Mouse (Mus musculus): Measurements from ENCODE around the gene Txk. TPM values are rescaled to one million over a fixed set of nuclear protein-coding genes. Genes with fewer than 3 reads are reported as not detected.

Txk gene
- polyA plus RNA-seq, 2 experiments from 2014 or later: 69.9 to 78.6 TPM

DNA sequence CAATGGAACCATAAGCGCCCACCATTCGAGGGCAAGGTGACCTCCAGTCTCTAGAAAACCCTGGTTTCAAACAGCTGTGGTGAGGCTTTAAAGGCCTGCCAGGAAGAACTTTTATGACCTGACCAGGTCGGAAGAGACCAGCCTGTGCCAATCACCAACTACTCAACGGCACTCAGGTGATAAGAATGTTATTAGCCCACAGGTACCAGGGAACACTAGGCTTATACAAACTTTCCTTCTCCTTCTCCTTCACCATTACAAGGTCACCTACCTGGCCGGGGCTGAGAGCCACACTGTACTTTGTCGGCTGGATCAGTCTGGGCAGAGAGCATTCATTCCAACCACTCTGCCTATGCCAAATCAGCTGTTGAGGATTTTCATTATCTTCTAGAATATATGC, 71.1 kb downstream of the Txk start:
- no peak for ATAC-seq

DNA sequence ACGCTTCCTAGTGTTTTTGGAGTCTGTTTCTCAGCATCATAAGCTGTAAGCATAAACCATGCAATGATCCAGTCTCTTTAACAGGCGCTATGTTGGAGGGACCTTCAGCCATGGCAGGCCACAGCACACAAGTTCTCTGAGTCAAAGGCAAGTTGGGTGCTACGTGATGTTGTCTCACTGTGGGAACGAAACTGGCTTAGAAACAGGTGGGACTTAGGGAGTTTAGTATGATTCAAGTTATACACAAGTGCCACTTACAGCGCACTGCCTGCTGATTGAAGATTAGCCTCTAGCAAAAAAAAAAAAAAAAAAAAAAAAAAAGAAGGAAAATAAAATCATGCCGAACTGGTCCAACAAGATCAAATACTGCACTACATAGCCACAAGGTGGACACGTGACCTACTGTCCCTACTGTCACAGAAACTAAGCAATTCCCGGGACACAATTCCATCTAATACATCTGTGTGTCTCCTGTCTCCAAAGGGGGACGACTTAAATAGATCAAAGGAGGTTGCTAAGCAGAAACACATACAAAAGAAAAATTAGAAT, 77.5 kb downstream of the Txk start:
- no peak for ATAC-seq

DNA sequence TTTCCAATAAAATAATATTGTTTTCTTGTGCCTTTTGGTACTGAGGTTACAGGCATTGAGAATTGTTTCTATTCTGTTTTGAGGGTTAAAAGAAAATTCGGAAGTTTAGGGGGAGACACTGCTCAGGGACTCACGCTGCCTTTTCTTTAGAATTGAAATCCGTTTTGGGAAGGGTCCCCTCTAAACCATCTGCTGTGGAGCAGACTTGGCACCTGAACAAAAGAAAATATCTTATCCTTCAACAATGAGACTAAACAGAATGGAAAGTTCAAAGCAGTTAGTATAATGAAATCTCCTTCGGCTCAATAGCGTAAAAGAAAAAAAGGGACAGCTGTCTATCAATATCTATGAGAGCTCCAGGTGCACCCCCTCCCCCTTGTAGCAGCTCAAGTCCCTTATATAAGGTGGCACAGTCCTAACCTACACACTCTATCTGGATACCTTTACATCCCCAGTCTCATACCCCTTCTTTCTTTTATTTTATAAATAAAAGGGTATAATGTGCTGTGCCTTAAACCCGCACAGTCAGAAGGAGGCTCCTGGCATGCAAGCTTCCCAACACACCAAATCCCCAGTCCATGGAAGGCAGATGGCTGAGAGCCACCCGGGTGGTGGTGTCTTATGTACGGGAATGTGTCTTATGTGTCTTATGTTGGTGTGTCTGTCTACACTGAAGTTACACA, 81.4 kb downstream of the Txk start:
- ATAC-seq: no peak

DNA sequence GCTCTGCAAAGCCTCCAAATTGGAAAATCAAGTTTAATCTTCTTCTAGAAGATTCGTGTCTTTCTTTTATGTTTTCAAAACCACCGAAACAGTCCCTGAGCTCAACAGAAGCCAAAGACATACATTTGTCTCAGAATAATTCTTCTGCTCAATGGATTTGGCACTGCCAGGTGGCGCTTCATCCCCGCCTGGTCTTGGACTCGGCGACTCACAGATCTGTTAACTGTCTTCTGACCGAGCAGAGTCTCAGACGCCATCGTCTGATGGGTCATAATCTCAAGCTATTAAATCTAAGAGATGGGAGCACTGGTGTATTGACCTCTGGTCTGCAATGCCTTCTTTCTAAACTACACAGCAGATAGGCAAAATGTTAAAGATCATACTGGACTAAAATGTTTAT, 84.2 kb downstream of the Txk start:
- no peak for ATAC-seq

DNA sequence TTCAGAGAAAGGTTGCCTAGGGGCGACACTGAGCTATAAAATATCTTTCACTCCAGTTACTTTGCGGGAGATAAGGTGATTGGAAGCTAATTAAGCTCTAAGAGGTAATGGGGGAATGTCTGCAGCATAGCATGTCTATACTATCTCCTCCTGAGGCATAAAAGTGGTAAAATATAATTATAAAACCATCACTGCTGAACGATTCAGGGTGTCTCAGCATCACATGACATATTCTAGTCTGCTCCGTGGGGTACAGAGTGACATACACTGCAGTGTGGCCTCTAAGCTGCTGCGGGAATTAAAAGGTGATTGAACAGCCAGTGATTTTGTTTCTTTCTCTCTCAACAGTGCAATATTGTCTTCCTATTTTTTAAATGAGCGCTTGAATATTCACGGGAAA, 86.1 kb downstream of the Txk start:
- ATAC-seq: no peak

DNA sequence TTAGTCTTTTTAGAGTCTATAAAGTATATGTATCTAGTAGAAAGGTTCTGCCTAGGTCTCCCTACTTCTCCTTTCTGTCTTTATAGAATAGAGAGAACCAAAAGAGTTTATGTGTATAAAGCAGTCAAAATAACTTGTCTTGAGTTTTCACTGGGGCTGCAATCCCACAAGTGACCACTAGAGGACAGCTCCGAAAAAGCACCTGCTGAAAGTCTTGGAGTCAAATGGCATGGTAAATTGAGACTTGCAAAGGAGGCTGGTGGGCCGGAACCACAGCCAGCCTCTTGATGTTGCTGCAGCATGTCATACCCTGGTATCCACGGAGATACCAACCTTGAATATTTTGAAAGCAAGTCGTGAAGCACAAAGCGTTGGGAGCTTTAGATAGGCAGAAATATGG, 87.3 kb downstream of the Txk start:
- ATAC-seq: peak; percentile 72

DNA sequence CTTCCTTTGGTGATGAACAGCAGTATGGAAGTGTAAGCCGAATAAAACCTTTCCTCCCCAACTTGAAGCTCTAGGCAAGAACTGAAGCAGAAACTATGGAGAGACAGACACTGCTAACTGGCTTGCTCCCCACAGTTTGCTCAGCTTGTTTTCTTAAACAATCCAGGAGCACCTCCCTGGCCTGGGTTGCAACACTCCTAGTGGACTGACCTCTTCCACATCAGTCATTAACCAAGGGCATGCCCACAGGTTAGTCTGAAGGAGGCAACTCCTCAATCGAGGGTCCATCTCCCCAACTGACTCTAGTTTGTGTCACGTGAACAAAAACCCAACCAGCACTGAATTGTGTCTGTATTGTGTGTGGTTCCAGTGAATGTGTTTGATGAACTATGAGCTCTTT, 87.7 kb downstream of the Txk start:
- peak; percentile 29 for ATAC-seq

DNA sequence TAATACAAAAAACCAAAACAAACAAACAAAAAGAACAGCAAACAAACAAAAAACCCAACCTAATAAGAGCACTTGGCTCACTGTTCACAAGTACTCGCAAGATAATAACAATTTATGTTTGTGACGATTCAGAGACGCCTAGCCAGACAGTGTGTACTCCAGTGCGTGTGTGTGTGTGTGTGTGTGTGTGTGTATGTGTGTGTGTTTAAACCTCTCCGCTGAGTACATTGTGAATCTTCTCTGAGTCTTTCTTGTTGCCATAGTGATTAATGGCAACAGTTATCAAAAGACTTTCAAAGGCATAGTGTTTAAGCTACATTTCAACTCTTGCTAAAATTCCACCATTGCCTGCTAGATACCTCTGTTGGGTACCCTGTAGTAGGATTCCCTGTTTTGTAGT, 88.5 kb downstream of the Txk start:
- ATAC-seq: no peak

DNA sequence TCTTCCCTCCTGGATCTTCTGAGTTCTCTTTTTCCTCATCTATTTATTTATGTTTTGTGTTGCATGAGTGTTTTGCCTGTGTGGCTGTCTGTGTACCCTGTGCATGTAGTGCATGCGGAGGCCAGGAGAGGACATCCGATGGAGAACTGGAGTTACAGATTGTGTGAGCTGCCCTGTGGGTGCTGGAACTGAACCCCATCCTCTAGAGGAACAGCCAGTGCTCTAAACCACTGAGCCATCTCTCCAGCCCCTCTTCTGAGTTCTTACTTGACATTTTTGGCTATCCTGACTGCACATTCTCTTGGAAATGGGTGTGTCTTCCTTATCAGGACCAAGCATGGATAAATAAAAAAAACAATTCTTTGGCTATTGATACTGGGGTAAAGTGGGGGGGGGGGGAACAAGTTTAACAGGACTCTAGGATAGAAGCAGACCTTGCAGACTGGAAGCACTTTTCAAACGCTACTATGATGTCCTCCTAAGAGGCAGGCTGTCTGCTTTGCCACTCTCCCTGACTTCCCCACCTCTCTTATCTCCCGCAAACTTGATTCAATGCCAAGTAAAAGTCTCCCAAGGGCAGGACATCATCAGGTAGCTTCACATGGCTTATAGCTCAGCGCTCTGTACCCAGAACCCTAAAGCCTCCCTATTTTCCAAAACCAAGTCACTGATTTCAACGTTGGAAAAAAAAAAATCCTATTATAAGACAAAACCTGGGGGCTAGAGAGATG, 91.4 kb downstream of the Txk start:
- ATAC-seq: no peak

DNA sequence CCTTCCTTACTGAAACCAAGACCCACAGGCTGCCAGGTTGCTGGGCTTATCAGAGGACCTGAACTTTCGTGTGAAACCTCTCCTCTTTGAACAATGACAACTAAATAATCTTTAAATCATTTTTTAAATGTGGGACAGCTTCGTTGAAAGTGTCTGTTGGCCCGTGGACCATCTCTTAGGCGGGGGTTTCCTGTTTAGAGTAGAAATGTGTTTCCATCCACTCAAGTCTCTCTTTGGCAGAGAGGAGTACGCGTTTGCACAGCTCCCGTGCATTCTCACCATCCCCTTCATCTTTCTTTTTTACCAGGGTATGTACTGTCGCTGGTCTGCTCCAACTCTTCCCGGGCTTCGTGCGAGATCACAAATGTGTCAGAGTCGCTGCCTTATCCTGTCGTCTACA, 94.2 kb downstream of the Txk start:
- peak; percentile 68 for ATAC-seq

DNA sequence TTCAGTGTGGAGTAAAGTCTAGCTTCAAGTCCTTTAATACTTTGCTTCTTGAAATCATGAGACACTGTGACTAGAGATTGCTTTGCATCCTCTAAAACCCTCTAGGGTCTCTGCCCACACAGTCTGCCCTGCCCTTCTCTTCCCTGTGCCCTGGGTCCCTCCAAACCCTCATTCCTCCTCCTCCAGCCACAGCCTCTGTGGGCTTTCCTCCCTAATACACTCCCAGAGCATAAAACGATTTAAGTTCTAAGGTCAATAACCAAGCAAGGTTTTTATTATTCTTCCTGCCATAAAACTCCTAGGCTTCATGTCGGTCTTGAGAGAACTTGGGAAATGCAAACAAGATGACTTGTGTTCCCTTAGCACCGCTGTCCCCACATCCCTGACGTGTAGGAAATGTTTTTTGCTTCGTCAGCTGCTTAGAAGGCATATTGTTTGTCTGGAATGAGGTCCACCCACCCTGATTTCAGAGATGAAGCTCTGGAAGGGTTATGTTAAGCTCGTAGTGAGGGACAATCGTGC, 96.2 kb downstream of the Txk start:
- no peak for ATAC-seq

DNA sequence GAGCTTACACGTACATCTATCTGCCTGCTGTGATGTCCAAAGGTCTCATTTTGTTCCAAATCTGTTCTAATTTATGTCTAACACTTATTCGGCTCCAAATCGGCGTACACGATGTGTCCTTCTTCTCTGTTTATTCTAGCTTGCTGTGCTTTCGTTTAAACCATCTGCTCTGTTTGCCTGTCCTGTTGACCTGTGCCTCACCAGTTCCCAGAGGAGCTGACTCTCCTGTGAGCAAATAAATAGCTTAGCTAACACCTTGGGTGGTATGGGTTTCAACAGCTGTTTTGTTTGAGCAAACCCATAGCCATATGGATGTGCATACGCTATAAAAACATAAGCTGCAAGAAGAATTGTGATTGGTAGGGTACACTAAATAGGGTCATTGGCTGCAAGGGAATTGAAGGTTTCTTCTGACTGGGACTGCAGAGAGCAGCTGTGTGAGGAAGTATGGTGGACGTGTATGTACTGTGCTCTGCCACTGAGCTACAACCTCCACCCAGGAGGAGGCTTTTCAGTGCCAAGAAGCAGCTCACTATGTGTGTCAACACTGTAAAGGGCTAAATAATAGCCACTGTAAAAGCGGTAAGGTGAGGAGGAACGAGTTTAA, 99.4 kb downstream of the Txk start:
- ATAC-seq: no peak

DNA sequence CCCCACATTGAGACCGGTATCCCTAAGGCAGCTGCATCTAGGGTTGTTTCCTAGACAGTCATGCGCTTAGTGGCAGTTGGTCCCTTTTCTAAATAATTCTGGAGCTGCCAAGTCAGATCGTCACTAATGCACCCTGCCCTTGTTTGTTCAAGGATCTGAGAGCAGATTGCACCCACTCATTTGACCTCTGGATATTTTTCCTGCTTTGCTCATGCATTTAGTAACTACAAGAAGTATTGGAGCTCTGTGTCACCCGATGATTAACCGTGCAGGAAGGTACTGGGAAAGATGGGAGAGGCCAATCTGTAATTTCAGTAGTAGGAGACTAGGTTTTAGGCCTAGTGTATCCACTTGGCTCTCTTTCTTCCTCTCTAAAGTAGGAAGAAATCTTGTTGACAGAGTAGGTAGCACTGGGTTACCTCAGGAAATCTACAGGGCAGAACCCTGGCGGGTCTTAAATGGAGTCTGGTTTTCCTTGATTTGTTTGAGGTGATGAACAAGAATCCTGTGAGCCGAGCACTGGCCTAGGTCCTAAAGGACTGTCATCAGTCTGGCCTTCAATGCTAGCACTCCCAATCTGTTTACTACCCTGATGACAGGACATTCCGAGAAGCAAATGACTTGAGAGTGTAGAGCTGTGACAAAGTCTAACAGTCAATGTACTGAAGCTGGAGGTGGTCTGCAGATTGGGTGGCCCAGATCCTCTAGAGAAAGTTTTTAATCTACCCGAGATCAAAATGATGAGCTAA, 103.4 kb downstream of the Txk start:
- ATAC-seq: no peak

DNA sequence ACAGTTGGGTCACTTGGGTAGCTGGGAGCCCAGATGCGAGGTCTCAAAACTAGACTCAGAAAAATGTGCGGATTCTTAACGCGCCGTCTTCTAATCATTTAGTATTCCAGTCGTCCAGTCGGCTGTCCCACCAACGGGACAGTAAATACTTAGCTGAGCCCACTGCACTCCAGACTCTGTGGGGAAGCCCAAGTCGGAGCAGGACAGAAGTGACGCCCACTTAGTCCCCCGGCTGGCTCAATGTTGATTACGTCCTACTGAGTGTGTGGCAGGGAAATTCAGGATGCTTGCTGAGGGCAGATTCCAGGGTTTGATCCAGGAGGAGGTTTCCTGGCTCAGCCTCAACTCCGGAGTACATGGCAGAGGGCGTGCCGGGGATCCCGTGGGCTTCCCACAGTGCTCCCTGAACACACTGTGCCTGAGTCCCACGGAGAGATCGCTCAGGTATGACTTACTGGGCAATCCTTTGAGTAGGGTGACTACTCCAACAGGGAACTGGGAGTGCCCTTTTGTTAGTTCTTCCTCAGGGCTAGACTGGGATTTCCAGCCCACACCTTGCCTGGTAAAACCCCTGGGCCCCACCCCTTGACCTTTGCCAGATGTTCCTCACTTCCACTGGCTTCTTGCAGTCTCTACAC, 104.5 kb downstream of the Txk start:
- peak; percentile 27 for ATAC-seq

DNA sequence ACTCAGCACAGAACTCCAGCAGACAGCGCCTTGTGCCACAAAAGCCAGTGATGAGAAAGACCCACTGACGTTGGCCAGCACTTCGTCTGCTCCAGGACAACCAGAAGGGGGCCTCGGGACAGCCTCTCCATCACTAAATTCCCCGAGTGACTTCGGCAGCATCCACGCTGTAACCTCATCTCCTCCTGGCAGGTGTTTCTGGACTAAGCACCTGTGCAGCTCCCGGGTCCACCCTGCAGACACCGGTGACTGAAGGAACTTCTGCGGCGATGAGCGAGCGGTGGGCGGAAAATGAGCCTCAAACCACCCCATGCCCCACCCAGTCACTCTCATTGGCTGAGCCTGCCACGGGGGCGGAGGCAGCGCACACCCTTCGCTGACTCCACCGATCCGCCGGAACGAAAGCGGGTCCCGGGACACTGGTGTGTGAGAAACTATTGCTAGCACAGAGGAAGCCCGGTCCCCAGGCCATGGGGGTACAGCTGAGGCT, 105.1 kb downstream of the Txk start, which contains the start of gene Nipal1:
Gene Nipal1, plus strand, starts transcription at position 378 of the 490 bp plus-strand sequence.
- ATAC-seq: peak; percentile 94

DNA sequence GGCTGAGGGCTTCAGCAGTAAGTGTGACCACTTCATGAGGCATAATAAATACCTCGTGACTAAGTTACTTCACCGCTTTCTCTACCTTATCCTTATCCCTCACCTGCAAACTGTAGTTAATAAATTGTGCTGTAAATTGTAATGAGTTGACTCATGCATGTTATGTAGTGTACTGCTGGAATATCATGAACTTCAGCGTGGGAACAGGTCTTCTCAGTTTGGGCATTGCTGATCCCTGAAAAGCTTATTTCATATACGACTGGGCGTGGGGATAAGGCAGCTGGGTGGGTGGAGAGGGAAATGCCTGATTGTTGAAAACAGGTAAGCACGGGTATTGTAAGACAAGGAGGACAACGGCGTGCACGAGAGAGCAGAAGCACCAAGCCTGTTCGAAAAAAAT, 105.6 kb downstream of the Txk start:
- ATAC-seq: no peak

DNA sequence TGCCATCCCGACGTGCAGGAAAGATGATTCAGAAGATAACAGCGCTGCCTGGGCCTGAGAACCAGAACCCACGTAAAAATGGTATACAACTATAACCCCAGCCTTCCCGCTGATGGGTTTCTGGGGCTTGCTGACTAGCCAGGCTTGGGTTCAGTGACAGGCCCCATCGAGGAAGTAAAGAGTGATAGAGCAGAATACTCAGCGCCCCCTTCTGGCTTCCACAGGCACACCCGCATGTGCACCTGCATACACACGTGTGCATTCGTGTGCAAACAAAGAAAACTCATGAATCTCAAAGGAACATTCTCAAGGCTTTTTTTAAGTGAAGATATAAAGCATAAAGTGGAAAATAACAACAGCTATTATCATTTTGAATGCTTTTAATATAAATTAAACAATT, 106.4 kb downstream of the Txk start:
- ATAC-seq: peak; percentile 48

Other genes with a start within 250 kb of the Txk start
- gene Corin, start 248.3 kb downstream of the Txk start, polyA plus RNA-seq (2017; shearing (Covaris generic)): under 1 TPM in 1 of 2 experiments, not detected in 1; 0.09 TPM
- 1 to 10 TPM; 2.6 to 2.7 TPM for gene Nfxl1, start 193.1 kb downstream of the Txk start, polyA plus RNA-seq (2017; shearing (Covaris generic))
- gene Zar1, start 171.5 kb downstream of the Txk start, polyA plus RNA-seq (2017; shearing (Covaris generic)): not detected
- not detected for gene Gm5868, start 165.2 kb downstream of the Txk start, polyA plus RNA-seq (2017; shearing (Covaris generic))
- 1 to 10 TPM in 1 of 2 experiments, under 1 TPM in 1; 0.70 to 1.2 TPM for gene Cnga1, start 108.5 kb downstream of the Txk start, polyA plus RNA-seq (2017; shearing (Covaris generic))
- 10 to 100 TPM; 28.3 to 31.1 TPM for gene Nipal1, start 105.0 kb downstream of the Txk start, polyA plus RNA-seq (2017; shearing (Covaris generic))
- gene Tec, start 115.7 kb upstream of the Txk start, polyA plus RNA-seq (2017; shearing (Covaris generic)): 10 to 100 TPM; 11.5 to 19.9 TPM
- 10 to 100 TPM in 1 of 2 experiments, 1 to 10 TPM in 1; 9.8 to 10.8 TPM for gene Slain2, start 161.5 kb upstream of the Txk start, polyA plus RNA-seq (2017; shearing (Covaris generic))
- not detected for gene Gm10135, start 221.9 kb upstream of the Txk start, polyA plus RNA-seq (2017; shearing (Covaris generic))

Measured in CD4-positive, CD25-positive, alpha-beta regulatory T cell, adult 4 months (primary cell).